ENCODE assay signal across 7 mouse cellular contexts in genomic region chr2:92006491-92006890, GRCm38 (mm10). TPM values are rescaled to one million over a fixed set of nuclear protein-coding genes. Genes with fewer than 3 reads are reported as not detected.
DNase-seq lines count a peak whose midpoint lies in the region; ATAC-seq and TF ChIP-seq lines count a peak whose summit lies in the region.

No protein-coding gene starts in this region.

- 39% methylated on average over 6 of the region's 6 CpGs for WGBS in kidney, postnatal 0 days
- 41% methylated on average over 6 of the region's 6 CpGs for WGBS in forebrain, embryonic 14.5 days
- WGBS in limb, embryonic 11.5 days, result 44% methylated on average over 6 of the region's 6 CpGs
- WGBS in neural tube, embryonic 15.5 days, result 43% methylated on average over 6 of the region's 6 CpGs

- ATAC-seq in kidney, postnatal 0 days (replicated peaks; ENCODE audit: low FRiP score, low read depth), result no peak
- ATAC-seq in forebrain, embryonic 14.5 days, result no peak
- ATAC-seq in limb, embryonic 11.5 days (ENCODE audit: insufficient number of reproducible peaks, low FRiP score, low TSS enrichment, low read depth), result no peak
- no peak for ATAC-seq in neural tube, embryonic 15.5 days (ENCODE audit: low FRiP score)

- H3K4me2 ChIP-seq in kidney, postnatal 0 days (ENCODE audit: low read length), result peak overlapping the region; percentile 92
- peak overlapping the region; percentile 92 for H3K4me2 ChIP-seq in forebrain, embryonic 14.5 days (ENCODE audit: low read length)
- H3K4me2 ChIP-seq in limb, embryonic 11.5 days (ENCODE audit: low read depth, severe bottlenecking), result peak overlapping the region; percentile 88
- peak overlapping the region; percentile 92 for H3K4me2 ChIP-seq in neural tube, embryonic 15.5 days

- no peaks in the 10 kb centered on the region for H3K9me3 ChIP-seq in kidney, postnatal 0 days (replicated peaks; ENCODE audit: low read length)
- H3K9me3 ChIP-seq in forebrain, embryonic 14.5 days (replicated peaks; ENCODE audit: control insufficient read depth, low read length), result no peaks in the 10 kb centered on the region
- no peaks in the 10 kb centered on the region for H3K9me3 ChIP-seq in limb, embryonic 11.5 days (ENCODE audit: control insufficient read depth, low read length)
- H3K9me3 ChIP-seq in neural tube, embryonic 15.5 days (replicated peaks), result no peaks in the 10 kb centered on the region

- H3K27ac ChIP-seq in kidney, postnatal 0 days, result no peak overlapping the region
- no peak overlapping the region for H3K27ac ChIP-seq in forebrain, embryonic 14.5 days (ENCODE audit: low read depth, low read length)
- H3K27ac ChIP-seq in limb, embryonic 11.5 days (replicated peaks; ENCODE audit: low read depth, low read length), result no peak overlapping the region
- 0 out of 2 replicates have a peak overlapping the region, but pooled peaks have one; percentile 89 for H3K27ac ChIP-seq in neural tube, embryonic 15.5 days (replicated peaks)

- DNase-seq in kidney, postnatal 0 days (ENCODE audit: low spot score), result no peak
- no peak for DNase-seq in kidney, postnatal 36 days
- no peak for DNase-seq in forebrain, embryonic 14.5 days (ENCODE audit: low spot score)
- no peak for DNase-seq in limb, embryonic 11.5 days (ENCODE audit: low spot score)
- no peak for DNase-seq in thymus, postnatal 4 days
- DNase-seq in urinary bladder, adult 18-20 months (ENCODE audit: low spot score in 2 of 2), result no peak

- H3K9ac ChIP-seq in kidney, postnatal 0 days (ENCODE audit: low read depth, low read length), result no peak overlapping the region
- no peak overlapping the region for H3K9ac ChIP-seq in forebrain, embryonic 14.5 days (ENCODE audit: low read length)
- no peak overlapping the region for H3K9ac ChIP-seq in limb, embryonic 11.5 days (ENCODE audit: low read length)
- H3K9ac ChIP-seq in neural tube, embryonic 15.5 days (replicated peaks), result no peak overlapping the region

- H3K27me3 ChIP-seq in kidney, postnatal 0 days (ENCODE audit: insufficient read depth, low read length), result no peaks in the 10 kb centered on the region
- no peaks in the 10 kb centered on the region for H3K27me3 ChIP-seq in forebrain, embryonic 14.5 days (replicated peaks; ENCODE audit: control insufficient read depth, insufficient read depth, low read length)
- H3K27me3 ChIP-seq in limb, embryonic 11.5 days (ENCODE audit: control insufficient read depth, insufficient read depth, low read length), result 0 out of 2 replicates have a peak, but pooled peaks cover 3% of the 10 kb centered on the region
- H3K27me3 ChIP-seq in neural tube, embryonic 15.5 days (replicated peaks), result 0 out of 2 replicates have a peak, but pooled peaks cover 14% of the 10 kb centered on the region

- no peak overlapping the region for H3K4me3 ChIP-seq in kidney, postnatal 0 days (replicated peaks; ENCODE audit: low read depth, low read length)
- H3K4me3 ChIP-seq in forebrain, embryonic 14.5 days (ENCODE audit: low read depth, low read length), result no peak overlapping the region
- no peak overlapping the region; the same call in 1 of the 2 replicates for H3K4me3 ChIP-seq in limb, embryonic 11.5 days (ENCODE audit: low read depth, low read length)
- no peak overlapping the region for H3K4me3 ChIP-seq in neural tube, embryonic 15.5 days (replicated peaks)

- H3K36me3 ChIP-seq in kidney, postnatal 0 days (ENCODE audit: insufficient read depth, low read length), result no peaks in the 10 kb centered on the region
- H3K36me3 ChIP-seq in forebrain, embryonic 14.5 days (ENCODE audit: control insufficient read depth, insufficient read depth, low read length), result no peaks in the 10 kb centered on the region
- no peaks in the 10 kb centered on the region for H3K36me3 ChIP-seq in limb, embryonic 11.5 days (ENCODE audit: control insufficient read depth, insufficient read depth, low read length)
- no peaks in the 10 kb centered on the region for H3K36me3 ChIP-seq in neural tube, embryonic 15.5 days

- peaks cover 17% of the 10 kb centered on the region for H3K4me1 ChIP-seq in kidney, postnatal 0 days (replicated peaks; ENCODE audit: insufficient read depth, low read length)
- peaks cover 14% of the 10 kb centered on the region for H3K4me1 ChIP-seq in forebrain, embryonic 14.5 days (ENCODE audit: control insufficient read depth, insufficient read depth, low read length)
- peaks cover 7% of the 10 kb centered on the region for H3K4me1 ChIP-seq in limb, embryonic 11.5 days (ENCODE audit: control insufficient read depth, insufficient read depth, low read length)
- peaks cover 27% of the 10 kb centered on the region for H3K4me1 ChIP-seq in neural tube, embryonic 15.5 days

- TF ChIP-seq CTCF in kidney, postnatal 0 days (IDR thresholded peaks at IDR 0.05; ENCODE audit: low read depth), result no peak

RNA-seq across cellular contexts. Expression of gene Creb3l1, which starts 17.8 kb away (rescaled TPM):
- polyA plus RNA-seq in kidney, postnatal 0 days (2015; fragmentation: Nextera tagmentation; extraction: Ambion mirVana), result 8.7 and 9.3 TPM in 2 replicates
- polyA plus RNA-seq in forebrain, embryonic 14.5 days (2014; fragmentation: Nextera tagmentation; extraction: Ambion mirVana), result 0.80 and 1.3 TPM in 2 replicates
- 0.85 and 1.3 TPM in 2 replicates for polyA plus RNA-seq in limb, embryonic 11.5 days (2014; fragmentation: Nextera tagmentation; extraction: Ambion mirVana)
- 3.4 and 5.2 TPM in 2 replicates for polyA plus RNA-seq in neural tube, embryonic 15.5 days (2015; fragmentation: Nextera tagmentation; extraction: Ambion mirVana)

RNA-seq across cellular contexts. Expression of gene Dgkz, which starts 30.8 kb away (rescaled TPM):
- 32.1 and 32.4 TPM in 2 replicates for polyA plus RNA-seq in kidney, postnatal 0 days (2015; fragmentation: Nextera tagmentation; extraction: Ambion mirVana)
- polyA plus RNA-seq in forebrain, embryonic 14.5 days (2014; fragmentation: Nextera tagmentation; extraction: Ambion mirVana), result 26.7 and 29.1 TPM in 2 replicates
- polyA plus RNA-seq in limb, embryonic 11.5 days (2014; fragmentation: Nextera tagmentation; extraction: Ambion mirVana), result 36.9 and 37.6 TPM in 2 replicates
- polyA plus RNA-seq in neural tube, embryonic 15.5 days (2015; fragmentation: Nextera tagmentation; extraction: Ambion mirVana), result 34.8 and 45.9 TPM in 2 replicates
